Mouse (Mus musculus) forelimb bud, embryonic 11.5 days (tissue): ENCODE data around the gene Asic3.

Experiments used
- DNase-seq: peaks from one replicate; pipeline ENCODE4 v3.0.0-alpha.2; 2012; ENCODE audit warnings: low read depth, low spot score

The Asic3 gene

GRCm38 (mm10) chr5:24413042-24413693, at the start of gene Asic3:
Asic3 (plus strand) TSS chr5:24413392.
- no peak for DNase-seq

GRCm38 (mm10) chr5:24363467-24363866, 49.7 kb upstream of the Asic3 start:
- no peak for DNase-seq

DNA sequence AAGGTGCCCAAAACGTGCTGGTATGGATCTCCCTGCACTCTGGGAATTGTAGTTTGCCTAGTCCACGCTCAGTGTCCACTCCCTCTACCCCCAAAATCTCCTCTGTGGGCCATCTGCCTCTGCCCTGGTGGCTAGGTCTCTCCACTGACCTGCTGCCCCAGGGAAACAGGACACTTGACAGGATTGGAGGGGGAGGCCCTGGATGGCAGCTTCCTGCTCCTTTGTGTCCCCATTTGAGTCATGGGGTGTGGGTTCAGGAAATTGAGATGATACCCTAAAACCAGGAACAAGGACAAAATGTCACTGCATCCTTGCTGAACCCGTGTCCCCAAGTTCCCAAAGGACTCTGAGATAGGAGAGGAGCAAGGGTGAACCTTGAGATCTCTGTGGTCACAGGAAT, 49.1 kb upstream of the Asic3 start:
- DNase-seq = no peak

DNA sequence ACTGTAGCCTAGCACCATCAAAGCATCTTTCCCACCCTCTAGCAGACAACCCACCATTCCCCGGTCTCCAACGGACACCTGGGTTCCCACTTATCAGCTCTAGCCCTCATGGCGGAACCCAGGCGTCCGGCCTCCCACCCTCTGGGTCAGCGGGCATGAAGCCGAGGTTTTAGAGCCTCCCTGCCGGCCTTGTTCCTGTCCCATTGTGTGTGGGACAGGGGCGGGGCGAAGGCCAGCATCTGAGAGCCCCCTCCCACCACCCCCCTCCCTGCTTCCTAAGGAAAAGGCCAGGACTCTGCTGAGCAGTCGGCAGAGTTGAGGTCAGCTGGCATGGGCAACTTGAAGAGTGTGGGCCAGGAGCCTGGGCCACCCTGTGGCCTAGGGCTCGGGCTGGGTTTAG, 48.7 kb upstream of the Asic3 start, which contains the start of gene Nos3:
TSS of gene Nos3 (plus strand) at position 303 of the 400 bp plus-strand sequence.
- DNase-seq = no peak

GRCm38 (mm10) chr5:24364963-24365362, 48.2 kb upstream of the Asic3 start:
- no peak for DNase-seq

DNA sequence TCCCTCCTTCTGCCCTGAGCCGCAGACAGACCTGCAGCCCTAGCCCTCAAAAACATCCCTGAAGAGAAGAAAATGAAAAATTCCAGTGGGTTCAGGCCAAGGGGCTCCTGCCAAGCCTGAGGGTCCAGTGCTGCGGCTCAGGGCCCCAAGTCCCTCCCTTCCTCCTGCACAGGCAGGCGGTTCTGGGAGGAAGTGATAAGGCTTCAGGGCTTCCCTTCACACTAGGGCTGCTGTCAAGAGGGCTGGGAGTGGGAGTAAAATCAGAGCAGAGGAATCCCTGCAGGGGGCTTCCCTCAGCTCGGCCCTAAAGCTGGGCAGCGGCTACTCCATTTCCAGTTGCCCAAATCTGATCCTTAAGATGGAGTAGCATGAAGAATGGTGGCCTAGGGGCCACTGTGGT, 47.7 kb upstream of the Asic3 start:
- no peak for DNase-seq

GRCm38 (mm10) chr5:24366426-24366825, 46.8 kb upstream of the Asic3 start:
- no peak for DNase-seq

- DNase-seq = no peak
These were observed 43.4 kb upstream of the Asic3 start for GRCm38 (mm10) chr5:24369767-24370166.

GRCm38 (mm10) chr5:24373807-24374206, 39.4 kb upstream of the Asic3 start:
- DNase-seq = no peak

DNA sequence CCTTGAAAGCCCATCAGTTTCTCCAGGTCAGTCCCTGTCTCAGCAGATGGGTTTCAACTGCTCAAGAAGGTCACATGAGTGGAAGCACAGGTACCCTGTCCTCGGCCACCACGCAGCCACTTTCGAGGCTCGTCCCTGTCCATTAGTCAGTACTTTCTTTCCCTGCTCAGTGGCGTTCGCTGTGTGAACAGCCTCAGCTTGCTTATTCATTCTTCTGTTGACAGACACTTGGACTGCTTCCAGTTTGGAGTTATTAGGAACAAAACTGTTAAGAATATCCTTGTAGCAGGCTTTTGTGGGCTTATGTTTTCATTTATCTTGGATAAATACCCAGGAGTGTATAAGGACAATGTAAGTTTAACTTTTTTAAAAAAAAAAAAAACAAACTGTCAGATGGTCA, 39.0 kb upstream of the Asic3 start:
- DNase-seq = no peak

DNA sequence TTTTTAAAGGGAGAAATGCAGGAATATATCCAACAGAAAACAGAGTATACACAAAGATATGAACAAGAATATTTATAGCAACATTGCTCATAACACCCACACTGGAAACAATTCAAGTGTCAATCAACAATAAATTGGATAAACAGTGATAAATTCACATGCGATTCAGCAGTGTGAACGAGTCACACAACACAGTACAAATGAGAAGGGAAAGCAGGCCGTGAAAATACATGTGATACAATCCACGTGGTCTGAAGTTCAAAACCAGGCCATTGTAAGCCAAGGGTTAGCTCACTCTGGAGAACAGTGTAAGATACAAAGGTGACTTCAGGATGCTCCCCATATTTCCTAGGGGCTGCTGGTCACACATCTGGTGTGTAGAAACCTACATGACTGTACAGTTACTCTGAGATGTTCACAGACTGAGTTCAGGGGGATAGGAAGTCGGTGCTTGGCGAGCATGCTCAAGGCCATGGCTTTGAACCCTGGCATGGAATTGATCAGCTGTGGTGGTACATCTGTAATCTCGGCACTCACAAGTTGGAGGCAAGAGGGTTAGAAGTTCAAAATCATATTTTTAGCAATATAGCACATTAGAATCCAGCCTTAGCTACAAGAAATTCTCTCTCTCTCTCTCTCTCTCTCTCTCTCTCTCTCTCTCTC, 38.4 kb upstream of the Asic3 start:
- DNase-seq = no peak

DNA sequence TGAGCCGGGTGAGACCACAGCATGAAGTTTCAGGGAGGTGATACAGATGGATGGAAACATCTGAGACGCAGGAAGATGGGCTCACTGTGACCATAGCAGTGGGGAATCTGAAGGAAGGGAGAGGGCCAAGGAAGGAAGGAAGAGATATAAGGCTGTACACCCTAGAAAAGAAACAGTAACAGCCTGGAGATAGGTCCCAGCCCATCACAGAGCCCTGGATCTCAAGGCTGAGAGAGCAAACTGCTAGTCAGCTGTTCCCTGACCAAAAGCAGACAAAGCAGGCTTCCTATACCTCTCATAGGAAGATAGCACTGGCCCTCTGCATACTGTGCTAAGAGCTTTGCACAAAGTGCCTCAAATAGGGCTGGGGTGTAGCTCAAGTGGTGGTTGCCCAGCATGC, 34.5 kb upstream of the Asic3 start:
- no peak for DNase-seq

GRCm38 (mm10) chr5:24379501-24379900, 33.7 kb upstream of the Asic3 start:
- no peak for DNase-seq

DNA sequence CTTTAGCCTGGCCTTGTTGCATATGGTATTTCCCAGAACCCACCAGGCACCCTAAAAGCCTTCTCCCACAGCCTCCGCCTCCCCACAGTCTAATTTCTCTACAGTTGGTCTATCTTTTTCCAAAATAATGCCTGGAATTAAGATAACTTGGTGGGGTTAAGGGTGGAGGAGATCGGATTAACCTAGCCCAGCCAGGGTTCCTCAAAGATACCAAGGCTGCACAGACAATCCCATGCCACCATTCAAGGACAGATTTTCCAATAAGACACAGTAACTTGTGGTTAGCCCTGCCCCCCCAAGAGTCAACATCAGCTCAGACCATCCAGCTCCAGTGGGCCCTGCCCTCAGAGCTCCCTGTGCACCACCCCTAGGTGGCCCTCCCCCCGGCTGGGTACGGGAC, 32.7 kb upstream of the Asic3 start:
- no peak for DNase-seq

DNA sequence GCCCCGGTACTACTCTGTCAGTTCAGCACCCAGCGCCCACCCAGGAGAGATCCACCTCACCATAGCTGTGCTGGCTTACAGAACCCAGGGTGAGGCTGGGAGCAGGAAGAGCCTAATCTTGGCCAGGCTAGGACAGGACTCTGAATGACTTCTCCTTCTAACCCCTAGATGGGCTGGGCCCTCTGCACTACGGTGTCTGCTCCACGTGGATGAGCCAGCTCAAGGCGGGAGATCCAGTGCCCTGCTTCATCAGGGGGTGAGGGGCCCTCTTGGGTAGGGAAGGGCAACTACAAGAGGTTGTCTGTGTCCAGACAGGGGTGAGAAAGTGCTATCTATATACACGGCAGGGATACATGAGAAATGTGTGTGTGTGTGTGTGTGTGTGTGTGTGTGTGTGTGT, 31.7 kb upstream of the Asic3 start:
- DNase-seq = no peak

- no peak for DNase-seq
These were observed 31.2 kb upstream of the Asic3 start for GRCm38 (mm10) chr5:24381988-24382387.

GRCm38 (mm10) chr5:24383026-24383859, 29.9 kb upstream of the Asic3 start:
- peak; percentile 94 for DNase-seq

- DNase-seq = no peak
These were observed 28.8 kb upstream of the Asic3 start for GRCm38 (mm10) chr5:24384407-24384806.

DNA sequence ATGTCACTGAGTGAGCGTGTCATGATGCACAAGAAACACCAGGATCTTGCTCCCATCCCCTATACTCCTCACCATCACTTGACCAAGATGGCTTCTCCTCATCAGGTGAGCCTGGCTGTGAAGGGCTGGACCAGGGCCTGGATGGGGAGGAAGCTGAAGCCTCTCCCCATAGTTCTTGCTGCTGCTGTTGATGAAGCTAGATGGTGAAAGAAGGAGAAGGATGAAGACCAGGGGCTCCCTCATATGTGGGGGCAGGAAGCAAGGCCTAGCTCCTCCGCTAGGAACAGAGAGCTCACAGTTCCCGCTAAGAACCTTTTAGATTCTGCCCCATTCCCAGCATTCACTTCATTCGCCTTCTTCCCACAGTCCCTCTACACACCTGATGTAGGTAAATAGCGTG, 27.8 kb upstream of the Asic3 start:
- DNase-seq = no peak

DNA sequence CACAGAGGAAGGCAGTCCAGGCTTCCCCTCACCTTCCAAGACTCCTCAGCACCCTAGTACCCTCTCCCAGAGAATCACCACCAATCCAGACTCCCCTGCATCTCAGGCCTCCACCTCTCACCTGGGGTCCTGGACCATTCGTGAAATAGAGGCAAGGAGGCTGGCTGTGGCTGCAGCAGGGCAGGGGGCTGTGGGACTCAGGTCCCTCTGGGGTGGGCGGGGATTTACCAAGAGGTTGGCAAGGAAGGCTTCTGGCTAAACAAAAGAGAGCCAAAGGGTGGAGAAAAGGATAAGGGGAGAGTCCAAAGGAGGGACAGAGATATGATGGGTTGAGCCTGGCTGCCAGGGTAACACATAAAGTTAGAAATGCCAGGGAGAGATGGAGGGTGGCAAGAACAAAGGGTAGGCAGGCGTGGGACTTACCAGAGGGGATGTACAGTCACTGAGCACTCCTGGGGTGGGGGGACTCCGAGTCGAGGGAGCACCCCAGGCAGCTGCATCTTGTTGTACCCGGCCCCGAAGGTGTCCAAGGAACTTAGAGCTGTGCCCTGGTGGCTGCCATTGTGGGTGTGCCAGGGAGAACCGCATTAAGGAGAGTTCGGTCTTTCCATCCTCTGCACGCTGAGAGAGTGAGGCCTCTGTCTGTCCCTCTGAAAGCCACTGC, 27.2 kb upstream of the Asic3 start:
- no peak for DNase-seq

GRCm38 (mm10) chr5:24387264-24388241, 25.6 kb upstream of the Asic3 start:
- DNase-seq = peak; percentile 52
